Mouse (Mus musculus): ENCODE measurements around the gene Cldn34b1.
"Not testable (repeated sequence)": the region's sequence is repeated elsewhere in the genome, so short reads cannot be mapped to it uniquely, and the experiment has no call there.

Gene Cldn34b1

GRCm38 (mm10) chrX:154890167-154890566, at the start of gene Cldn34b1:
Gene Cldn34b1, minus strand, starts transcription at chrX:154890267.
- DNase-seq, result not testable (repeated sequence)

GRCm38 (mm10) chrX:154935887-154936286, 45.8 kb upstream of the Cldn34b1 start, which contains the start of gene Magea6:
Gene Magea6, minus strand, starts transcription at chrX:154935987.
- not testable (repeated sequence) for DNase-seq
